Mouse (Mus musculus): ENCODE results near the gene Arhgap27. TPM values are rescaled to one million over a fixed set of nuclear protein-coding genes. Genes with fewer than 3 reads are reported as not detected.
A peak's percentile ranks its signal among the peaks of the same experiment; 100 is the strongest.

Arhgap27 gene
- total RNA-seq, 2 experiments from 2014 or later, result 10.8 to 14.0 TPM

DNA sequence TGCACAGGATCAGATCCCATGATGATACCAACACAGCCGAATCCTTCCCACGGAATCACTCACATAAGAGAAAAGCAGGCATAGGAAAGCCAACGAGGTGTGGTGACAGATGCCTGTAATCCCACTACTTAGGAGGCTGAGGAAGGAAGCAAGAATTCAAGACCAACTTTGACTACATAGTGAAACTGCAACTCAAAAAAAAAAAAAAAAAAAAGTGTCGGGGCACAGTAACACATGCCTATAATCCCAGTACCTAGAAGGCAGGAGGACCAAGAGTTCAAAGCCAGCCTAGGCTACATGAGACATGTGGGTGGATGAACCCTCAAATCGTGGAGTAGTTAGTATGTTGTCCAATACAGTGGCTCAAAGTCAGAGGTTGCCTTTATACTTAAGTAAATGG, 12.3 kb upstream of the Arhgap27 start:
- no peak for DNase-seq (ENCODE audit: extremely low spot score in 1 of 2, low spot score in 2 of 2)
- intact Hi-C loops (cut with DNase I), result no loop called here
- Histone ChIP-seq H3K27ac (no peak overlapping the region), H3K4me3 (no peak overlapping the region)
- no peak for TF ChIP-seq CTCF (IDR thresholded peaks at IDR 0.05)

DNA sequence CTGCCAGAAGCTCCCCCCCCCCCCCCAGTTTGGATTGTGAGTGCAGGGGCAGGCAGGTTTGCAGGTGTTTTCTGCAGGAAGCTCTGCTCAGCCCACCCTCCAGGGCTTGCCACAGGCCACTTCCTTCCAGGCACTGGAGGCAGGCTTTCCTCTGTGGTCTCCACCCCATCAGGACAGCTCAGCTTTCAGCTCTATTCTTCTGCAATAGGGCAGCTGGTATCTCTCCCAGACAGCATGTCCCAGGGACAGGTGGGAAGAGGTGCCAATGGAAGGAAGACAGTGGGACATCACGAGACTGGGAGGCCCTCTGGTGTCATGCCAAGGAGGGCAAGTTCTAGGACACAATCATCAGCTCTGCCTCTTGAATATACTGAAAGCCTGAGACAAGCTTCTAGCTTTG, 11.8 kb upstream of the Arhgap27 start:
- Histone ChIP-seq H3K27ac (no peak overlapping the region), H3K4me3 (no peak overlapping the region)
- intact Hi-C loops (cut with DNase I), result no loop called here
- TF ChIP-seq CTCF (IDR thresholded peaks at IDR 0.05), result no peak
- no peak for DNase-seq (ENCODE audit: extremely low spot score in 1 of 2, low spot score in 2 of 2)

DNA sequence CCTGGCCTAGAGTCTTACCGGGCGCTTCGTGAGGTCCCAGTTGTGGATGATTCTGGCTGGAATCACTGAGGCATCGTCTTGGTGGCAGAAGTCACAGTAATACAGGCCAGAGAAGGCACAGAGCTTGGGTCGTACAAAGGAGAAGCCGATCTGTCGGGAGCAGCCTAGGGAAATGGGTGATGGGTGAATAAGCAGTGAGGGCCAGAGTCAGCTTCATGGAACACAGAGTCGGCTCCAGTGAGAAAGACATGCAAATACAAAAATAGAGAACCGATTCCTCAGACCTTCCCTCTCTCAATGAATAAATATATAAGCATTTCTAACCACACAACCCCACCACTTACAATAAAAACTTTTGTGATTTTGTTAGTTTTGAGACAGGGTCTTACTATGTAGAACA, 10.4 kb upstream of the Arhgap27 start:
- TF ChIP-seq CTCF (IDR thresholded peaks at IDR 0.05), result no peak
- no peak for DNase-seq (ENCODE audit: extremely low spot score in 1 of 2, low spot score in 2 of 2)
- Histone ChIP-seq H3K4me3 (no peak overlapping the region), H3K27ac (no peak overlapping the region)
- intact Hi-C loops (cut with DNase I), result no loop called here

DNA sequence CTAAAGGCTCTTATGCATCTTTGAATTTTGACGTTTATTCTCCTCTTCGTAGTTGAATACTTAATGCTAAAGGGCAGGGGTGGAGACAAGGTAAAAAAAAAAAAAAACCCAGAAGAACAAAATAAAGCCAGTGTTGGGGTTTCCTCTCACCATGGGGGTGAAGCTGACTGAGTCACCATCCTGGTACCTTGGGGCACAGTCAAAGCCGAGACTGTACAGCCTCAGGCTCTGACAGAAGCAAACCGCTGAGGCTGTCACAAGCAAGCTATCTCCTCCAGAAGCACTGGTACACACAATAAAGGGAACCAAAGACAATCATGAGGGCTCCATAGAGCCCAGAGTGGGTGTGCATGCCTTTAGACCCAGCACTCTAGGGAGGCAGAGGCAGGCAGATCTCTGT, 9.1 kb upstream of the Arhgap27 start:
- intact Hi-C loops (cut with DNase I), result no loop called here
- DNase-seq (ENCODE audit: extremely low spot score in 1 of 2, low spot score in 2 of 2), result no peak
- TF ChIP-seq CTCF (IDR thresholded peaks at IDR 0.05), result no peak
- H3K27ac ChIP-seq, result no peak overlapping the region
- H3K4me3 ChIP-seq, result no peak overlapping the region

DNA sequence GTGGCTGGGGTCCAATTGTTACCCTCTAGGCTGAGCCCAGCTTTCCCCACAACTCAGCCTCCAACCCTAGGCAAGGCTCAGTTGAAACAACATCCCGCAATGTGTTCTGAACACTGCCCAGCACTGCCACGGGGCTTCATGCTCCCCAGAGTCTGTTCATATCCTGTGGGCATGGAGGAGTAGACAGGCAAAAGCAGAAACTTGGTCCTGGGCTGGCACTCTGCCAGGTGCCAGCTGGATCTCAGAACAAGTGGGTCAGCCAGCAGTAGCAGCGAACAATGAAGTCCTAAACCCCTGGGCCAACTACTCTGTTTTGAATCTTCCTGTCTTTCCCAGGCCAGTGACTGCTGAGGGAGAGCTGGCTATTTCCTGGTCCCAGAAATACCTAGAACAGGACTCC, 8.6 kb upstream of the Arhgap27 start:
- no peak for TF ChIP-seq CTCF (IDR thresholded peaks at IDR 0.05)
- H3K27ac ChIP-seq, result no peak overlapping the region
- H3K4me3 ChIP-seq, result no peak overlapping the region
- DNase-seq (ENCODE audit: extremely low spot score in 1 of 2, low spot score in 2 of 2), result no peak
- intact Hi-C loops (cut with DNase I), result no loop called here

DNA sequence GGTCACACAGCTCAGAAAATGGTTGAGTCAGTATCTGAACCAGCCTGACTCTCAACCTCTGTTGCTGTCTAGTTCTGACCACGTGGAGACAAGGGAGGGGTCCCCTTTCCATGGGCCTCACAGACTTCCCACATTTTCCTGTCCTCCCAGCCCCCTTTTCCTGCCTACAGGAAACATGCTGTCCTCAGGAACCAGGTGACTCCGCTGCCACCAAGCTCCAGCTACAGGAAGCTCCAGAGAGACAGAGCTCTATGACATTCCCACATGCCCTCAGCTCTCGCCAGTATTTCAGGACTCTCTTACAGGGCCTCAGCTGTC, 7.7 kb upstream of the Arhgap27 start:
- intact Hi-C loops (cut with DNase I), result no loop called here
- no peak overlapping the region for H3K27ac ChIP-seq
- no peak overlapping the region for H3K4me3 ChIP-seq
- no peak for DNase-seq (ENCODE audit: extremely low spot score in 1 of 2, low spot score in 2 of 2)
- TF ChIP-seq CTCF (IDR thresholded peaks at IDR 0.05), result no peak

DNA sequence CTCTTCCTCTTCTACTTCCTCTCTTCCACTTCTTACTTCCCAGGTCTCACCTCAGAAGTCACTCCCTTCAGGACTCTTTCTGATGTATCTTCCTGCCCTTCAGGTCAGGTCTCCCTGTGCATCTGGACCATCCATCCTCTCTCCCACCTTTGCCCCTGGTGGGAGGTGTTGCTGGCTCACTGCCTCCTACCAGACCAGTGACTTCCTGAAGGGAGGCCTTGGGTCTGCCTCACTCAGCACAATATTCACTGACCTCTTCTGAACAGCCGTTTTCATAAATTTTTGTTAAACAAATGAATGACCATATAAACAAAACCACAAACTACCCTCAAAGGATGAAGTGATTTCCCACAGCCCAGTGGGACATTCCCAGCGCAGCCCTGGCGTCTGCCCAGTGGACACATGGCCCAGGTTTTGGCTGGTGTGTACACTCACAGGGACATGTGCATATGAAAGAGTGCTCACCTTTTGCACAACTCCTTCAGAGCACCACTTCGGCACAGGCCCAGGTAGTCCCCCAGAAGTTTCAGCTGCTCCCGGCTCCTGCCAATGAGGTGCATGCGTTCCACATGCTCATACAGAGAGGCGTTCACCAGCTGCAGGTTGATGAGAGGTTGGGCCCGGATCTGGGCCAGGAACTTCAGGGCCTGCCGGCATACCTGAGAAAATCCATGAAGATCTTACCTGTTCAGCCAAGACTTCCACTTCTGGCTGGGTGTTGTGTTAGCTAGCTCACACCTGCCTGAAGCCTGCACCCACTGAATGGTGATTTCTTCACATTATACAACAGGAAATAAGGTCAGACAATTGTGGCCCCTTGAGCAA, 7.1 kb upstream of the Arhgap27 start:
- TF ChIP-seq CTCF (IDR thresholded peaks at IDR 0.05), result no peak
- DNase-seq (ENCODE audit: extremely low spot score in 1 of 2, low spot score in 2 of 2), result no peak
- Histone ChIP-seq H3K4me3 (no peak overlapping the region), H3K27ac (no peak overlapping the region)
- intact Hi-C loops (cut with DNase I), result no loop called here

DNA sequence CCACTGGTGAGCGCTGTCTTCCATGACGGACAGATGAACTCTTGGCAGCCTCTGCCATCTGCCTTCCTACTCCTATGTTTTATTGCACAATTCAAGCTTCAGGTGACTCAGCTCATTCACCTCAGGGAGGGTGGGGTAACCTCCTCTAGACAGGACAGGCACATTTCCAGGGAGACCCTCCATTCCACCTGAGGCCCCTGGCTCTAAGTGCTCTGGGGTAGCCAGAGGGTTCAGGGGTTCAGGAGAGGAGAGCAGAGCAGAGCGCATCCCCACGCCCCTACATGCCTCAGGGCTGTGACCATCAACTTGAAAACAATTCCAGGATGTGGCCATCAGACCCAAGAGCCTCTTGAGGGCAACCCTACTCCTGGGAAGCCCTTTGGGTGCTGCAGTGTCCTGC, 2.0 kb upstream of the Arhgap27 start:
- Histone ChIP-seq H3K27ac (peak overlapping the region; percentile 53), H3K4me3 (no peak overlapping the region)
- no peak for DNase-seq (ENCODE audit: extremely low spot score in 1 of 2, low spot score in 2 of 2)
- intact Hi-C loops (cut with DNase I), result no loop called here
- no peak for TF ChIP-seq CTCF (IDR thresholded peaks at IDR 0.05)

DNA sequence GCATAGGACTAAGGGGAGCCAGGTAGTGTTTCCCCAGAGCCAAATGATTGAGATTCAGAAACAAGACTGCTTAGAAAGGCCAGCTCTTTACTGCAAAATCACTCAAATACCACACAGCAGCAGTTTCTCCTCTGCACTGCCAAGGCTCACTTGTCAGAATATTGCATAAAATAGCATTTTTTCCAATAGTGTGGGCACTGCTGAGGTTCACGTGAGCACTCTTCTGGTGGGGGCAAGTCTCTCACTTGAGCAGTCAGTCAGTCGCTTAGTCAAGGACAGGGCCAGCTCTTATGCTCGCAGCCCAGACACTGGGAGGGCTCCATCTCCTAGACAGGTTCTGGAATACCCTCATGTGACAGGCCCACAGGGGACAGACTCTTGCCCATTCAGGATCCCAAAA, 1.5 kb upstream of the Arhgap27 start:
- intact Hi-C loops (cut with DNase I), result no loop called here
- peak overlapping the region; percentile 53 for H3K27ac ChIP-seq
- TF ChIP-seq CTCF (IDR thresholded peaks at IDR 0.05), result no peak
- H3K4me3 ChIP-seq, result no peak overlapping the region
- no peak for DNase-seq (ENCODE audit: extremely low spot score in 1 of 2, low spot score in 2 of 2)

DNA sequence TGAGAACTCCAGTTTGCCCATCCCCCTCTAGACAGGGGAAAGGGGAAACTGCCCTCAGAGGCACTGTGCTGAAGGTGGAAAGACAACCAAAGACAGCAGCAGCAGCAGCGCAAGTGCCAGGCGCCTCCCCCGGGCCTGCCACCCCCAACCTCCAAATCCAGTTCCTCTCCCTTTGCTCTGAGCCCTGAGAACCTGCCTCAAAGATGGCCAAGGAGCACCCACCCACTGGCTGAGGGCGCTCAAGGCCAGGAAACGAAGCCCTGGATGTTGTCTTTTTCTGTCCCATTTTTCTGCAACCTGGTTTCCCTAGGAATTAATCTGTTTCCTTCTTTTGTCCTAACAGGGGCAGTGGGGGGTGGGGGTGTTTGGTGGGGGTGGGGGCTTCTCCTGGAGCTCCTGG, 843 bp upstream of the Arhgap27 start:
- intact Hi-C loops (cut with DNase I), result loop anchor here (5.0 kb wide), 1 partner anchor 48 kb away; the partner anchor contains the start of gene Plekhm1
- no peak for TF ChIP-seq CTCF (IDR thresholded peaks at IDR 0.05)
- H3K27ac ChIP-seq, result peak overlapping the region; percentile 86; the same call in 1 of the 2 replicates
- no peak overlapping the region for H3K4me3 ChIP-seq
- DNase-seq (ENCODE audit: extremely low spot score in 1 of 2, low spot score in 2 of 2), result no peak

DNA sequence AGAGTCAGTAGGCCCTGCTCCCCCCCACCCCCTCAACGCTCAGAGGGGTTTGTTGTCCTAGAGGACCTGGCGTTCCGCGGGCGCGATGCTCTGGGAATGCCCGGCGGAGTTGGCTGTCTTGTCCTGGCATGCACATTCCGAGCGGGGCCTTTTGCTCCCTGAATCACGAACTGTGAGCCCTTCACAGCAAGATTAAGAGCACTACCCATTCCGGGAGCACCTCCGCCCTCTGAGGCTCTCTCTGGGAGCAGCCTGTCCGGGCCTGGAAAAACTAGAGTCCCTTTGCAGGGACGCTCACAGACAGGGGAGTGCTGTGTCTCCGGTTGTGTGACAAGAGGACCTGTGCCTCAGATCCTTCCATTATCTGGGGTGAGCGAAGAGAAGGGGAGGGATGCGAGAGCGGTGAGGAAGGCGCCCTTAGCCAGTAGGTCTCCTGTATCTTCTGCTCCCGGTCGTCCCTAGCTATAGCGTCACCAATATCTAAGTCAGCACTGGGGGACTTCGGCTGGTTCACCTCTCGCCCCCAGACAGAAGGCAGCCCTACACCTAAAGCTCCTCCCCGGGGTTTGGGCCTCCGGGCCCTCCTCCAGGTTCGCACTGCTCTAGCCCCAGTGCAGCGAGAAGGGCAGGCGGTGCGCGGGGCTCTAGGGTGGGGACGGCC, 841 bp downstream of the Arhgap27 start:
- Histone ChIP-seq H3K4me3 (peak overlapping the region; percentile 51), H3K27ac (peak overlapping the region; percentile 86)
- intact Hi-C loops (cut with DNase I), result loop anchor here (5.0 kb wide), 1 partner anchor 50 kb away; the partner anchor contains the start of gene Plekhm1
- TF ChIP-seq CTCF (IDR thresholded peaks at IDR 0.05), result no peak
- no peak for DNase-seq (ENCODE audit: extremely low spot score in 1 of 2, low spot score in 2 of 2)

DNA sequence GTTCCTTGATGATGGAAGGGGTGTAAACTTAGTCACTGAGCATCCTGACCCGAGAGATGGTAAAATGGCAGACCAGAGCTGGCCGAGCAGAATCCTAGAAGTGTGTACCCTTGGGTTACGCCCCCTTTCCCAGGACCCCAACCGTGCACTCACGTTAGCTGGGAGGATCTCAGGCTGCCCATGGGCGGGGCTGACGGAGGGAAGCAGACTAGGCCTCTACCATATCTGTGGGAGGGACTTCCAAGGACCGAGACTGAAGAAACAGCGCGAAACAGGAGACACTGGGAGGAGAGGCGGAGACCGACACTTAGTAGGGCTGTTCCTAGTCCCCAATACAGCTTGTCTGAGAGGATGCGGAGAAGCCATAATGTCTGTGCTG, 1.4 kb downstream of the Arhgap27 start:
- no peak for DNase-seq (ENCODE audit: extremely low spot score in 1 of 2, low spot score in 2 of 2)
- Histone ChIP-seq H3K4me3 (peak overlapping the region; percentile 51), H3K27ac (peak overlapping the region; percentile 86)
- intact Hi-C loops (cut with DNase I), result loop anchor here (5.0 kb wide), 1 partner anchor 50 kb away; the partner anchor contains the start of gene Plekhm1
- TF ChIP-seq CTCF (IDR thresholded peaks at IDR 0.05), result no peak

Measured in left cerebral cortex, adult 2 months (tissue).